Mouse (Mus musculus) cerebellum, adult 11-12 months (tissue): ENCODE measurements at regions not wholly inside any gene's neighbourhood (a gene's known extent, or its start where the extent isn't known, plus 50 kb on each side); places are given as distances from the start of the nearest gene placed in this dataset.

Source experiments
- DNase-seq: peaks from one replicate; pipeline ENCODE4 v3.0.0; 2022

GRCm38 (mm10) chr10:66351036-66351435 is 744.9 kb upstream of the Jmjd1c start:
- DNase-seq, result no peak

DNA sequence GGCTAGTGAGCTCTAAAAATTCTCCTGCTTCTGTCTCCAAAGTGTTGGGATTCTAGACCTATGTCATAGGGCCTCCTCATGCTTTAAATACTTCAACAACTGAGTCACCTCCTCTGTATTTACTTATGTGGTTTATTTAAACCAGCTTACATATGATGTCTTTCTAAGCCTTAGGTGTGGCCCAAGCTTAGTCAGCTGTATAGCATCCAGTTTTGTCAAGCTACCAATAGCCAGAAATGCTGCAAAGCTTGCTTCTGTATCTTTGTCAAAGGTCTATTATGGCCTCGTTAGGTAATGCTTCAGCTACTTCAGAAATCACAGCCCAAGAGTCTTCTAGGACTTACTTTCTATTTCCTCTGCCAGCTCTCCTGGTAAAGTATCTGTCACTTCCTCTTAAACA is 741.9 kb upstream of the Jmjd1c start:
- no peak for DNase-seq

- DNase-seq, result no peak
Measured at GRCm38 (mm10) chr10:66354986-66355385, 740.9 kb upstream of the Jmjd1c start.

DNA sequence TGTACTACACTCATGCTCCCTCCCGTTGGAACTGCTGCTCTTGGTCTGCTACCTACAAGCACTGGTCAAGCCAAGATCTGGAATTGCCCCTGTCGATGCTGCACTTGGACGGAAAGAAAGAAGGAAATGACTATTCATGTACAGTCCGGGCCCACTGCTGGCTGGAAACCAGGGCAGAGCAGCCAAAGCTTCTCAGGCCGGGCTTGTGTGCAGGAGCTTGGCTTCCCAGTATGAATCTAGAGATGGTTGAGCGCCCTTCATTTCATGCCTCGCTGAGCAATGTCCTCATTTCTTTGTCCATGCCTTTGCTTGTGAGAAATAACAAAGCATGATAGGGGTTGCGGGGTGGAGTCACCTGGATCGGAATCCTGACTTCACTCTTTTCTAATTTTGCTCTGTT is 738.2 kb upstream of the Jmjd1c start:
- DNase-seq, result peak; percentile 99

- DNase-seq, result peak; percentile 88
Measured at GRCm38 (mm10) chr10:66370096-66370495, 725.8 kb upstream of the Jmjd1c start.

GRCm38 (mm10) chr10:66371756-66372155 is 724.2 kb upstream of the Jmjd1c start:
- DNase-seq, result no peak
